Mouse (Mus musculus) heart, embryonic 11.5 days (tissue): ENCODE data around the gene Pnkp. TPM values are rescaled to one million over a fixed set of nuclear protein-coding genes. Genes with fewer than 3 reads are reported as not detected.

Source experiments
- ATAC-seq: fragments of 200-750 bp; cut with Nextera tagmentation; replicated peaks from 2 replicates; pipeline ENCODE4 v1.8.0; 2017; ENCODE audit warnings: moderate library complexity; ENCODE audit not compliant: insufficient number of reproducible peaks, low FRiP score, low TSS enrichment
- H3K27ac ChIP-seq: fragments of 300-500 bp; sonication (generic); 2 replicates; pipeline ENCODE4 v1.5.1; 2014; ENCODE audit warnings: mild to moderate bottlenecking, low read depth, low read length
- H3K27me3 ChIP-seq: fragments of 300-500 bp; sonication (generic); 2 replicates; pipeline ENCODE4 v1.6.1; 2014; ENCODE audit warnings: mild to moderate bottlenecking, low read length, mixed read lengths; ENCODE audit not compliant: control insufficient read depth, insufficient read depth
- H3K36me3 ChIP-seq: fragments of 300-500 bp; sonication (generic); 2 replicates; pipeline ENCODE4 v1.6.1; 2014; ENCODE audit warnings: mild to moderate bottlenecking, low read length, moderate library complexity, mixed read lengths; ENCODE audit not compliant: control insufficient read depth, insufficient read depth
- H3K4me1 ChIP-seq: fragments of 300-500 bp; sonication (generic); 2 replicates; pipeline ENCODE4 v1.6.1; 2014; ENCODE audit warnings: low read length; ENCODE audit not compliant: control insufficient read depth, insufficient read depth
- H3K4me2 ChIP-seq: fragments of 300-500 bp; sonication (generic); 2 replicates; pipeline ENCODE4 v1.6.1; 2014; ENCODE audit warnings: mild to moderate bottlenecking, moderate library complexity
- H3K4me3 ChIP-seq: fragments of 300-500 bp; sonication (generic); 2 replicates; pipeline ENCODE4 v1.5.1; 2014; ENCODE audit warnings: low read depth, low read length
- H3K9ac ChIP-seq: fragments of 300-500 bp; sonication (generic); 2 replicates; pipeline ENCODE4 v1.6.1; 2014; ENCODE audit warnings: mild to moderate bottlenecking, low read depth, low read length, moderate library complexity
- H3K9me3 ChIP-seq: fragments of 300-500 bp; sonication (generic); replicated peaks from 2 replicates; pipeline ENCODE4 v1.6.1; 2016; ENCODE audit warnings: low read length; ENCODE audit not compliant: control insufficient read depth
- WGBS: fragments of 180-500 bp; shearing (Covaris S2); extraction: QIAGEN DNeasy Blood & Tissue Kit; methylation state at CpG from one replicate; pipeline ENCODE4 v1.1.7; 2014; ENCODE audit not compliant: insufficient replicate concordance; 5-methylcytosine and 5-hydroxymethylcytosine counted together
- polyA plus RNA-seq: library from polyadenylated mRNA; unstranded; fragments of >200 nt; fragmentation: Nextera tagmentation; extraction: Ambion mirVana; gene quantifications from 2 replicates; pipeline ENCODE4 v1.2.1, GENCODE M21; 2014

Pnkp gene
- polyA plus RNA-seq, 1 experiment from 2014 or later: 18.9 TPM

GRCm38 (mm10) chr7:44820525-44820924, 36.4 kb upstream of the Pnkp start:
- no peaks in the 10 kb centered on the region for H3K36me3 ChIP-seq
- H3K4me3 ChIP-seq: no peak overlapping the region
- no peaks in the 10 kb centered on the region for H3K27me3 ChIP-seq
- no peak overlapping the region for H3K27ac ChIP-seq
- no peak overlapping the region for H3K9ac ChIP-seq
- H3K4me2 ChIP-seq: no peak overlapping the region
- no peaks in the 10 kb centered on the region for H3K9me3 ChIP-seq
- ATAC-seq: no peak
- peaks cover 44% of the 10 kb centered on the region for H3K4me1 ChIP-seq
- 75% methylated on average over 3 of the region's 3 CpGs for WGBS

GRCm38 (mm10) chr7:44821666-44822448, 35.1 kb upstream of the Pnkp start:
- Histone ChIP-seq H3K36me3 (no peaks in the 10 kb centered on the region), H3K27me3 (no peaks in the 10 kb centered on the region), H3K9me3 (no peaks in the 10 kb centered on the region), H3K4me2 (no peak overlapping the region), H3K4me1 (peaks cover 48% of the 10 kb centered on the region), H3K9ac (no peak overlapping the region), H3K4me3 (no peak overlapping the region), H3K27ac (no peak overlapping the region)
- 84% methylated on average over 7 of the region's 7 CpGs for WGBS
- ATAC-seq: no peak

DNA sequence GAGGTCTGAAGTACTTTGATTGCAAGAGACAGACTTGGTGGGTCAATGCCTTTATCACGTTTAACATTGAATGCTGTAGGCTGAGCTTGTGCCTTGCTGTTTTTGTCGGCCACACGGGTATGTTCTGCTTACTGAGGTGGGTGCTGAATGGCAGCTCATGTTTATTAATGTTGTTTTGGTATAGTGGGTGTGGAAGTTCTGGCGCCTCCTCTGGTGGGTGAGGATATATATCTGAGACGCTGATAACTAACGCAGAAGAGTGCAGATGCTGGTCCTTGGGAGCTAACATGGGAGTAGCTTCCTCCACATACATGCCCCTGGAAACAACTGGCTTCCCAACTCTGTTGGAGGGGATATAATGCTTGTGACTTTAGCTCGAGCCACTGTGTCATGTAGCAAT, 33.5 kb upstream of the Pnkp start:
- H3K4me1 ChIP-seq: peaks cover 39% of the 10 kb centered on the region
- H3K36me3 ChIP-seq: peaks cover 1% of the 10 kb centered on the region; the same call in 1 of the 2 replicates
- no peak overlapping the region for H3K9ac ChIP-seq
- H3K9me3 ChIP-seq: no peaks in the 10 kb centered on the region
- no peak overlapping the region for H3K27ac ChIP-seq
- WGBS: 49% methylated on average over 7 of the region's 7 CpGs
- no peak overlapping the region for H3K4me2 ChIP-seq
- H3K27me3 ChIP-seq: no peaks in the 10 kb centered on the region
- no peak for ATAC-seq
- H3K4me3 ChIP-seq: no peak overlapping the region

- no peak overlapping the region for H3K4me3 ChIP-seq
- H3K4me2 ChIP-seq: no peak overlapping the region
- no peak overlapping the region for H3K27ac ChIP-seq
- H3K4me1 ChIP-seq: peaks cover 25% of the 10 kb centered on the region
- no peak for ATAC-seq
- 22% methylated on average over 3 of the region's 3 CpGs for WGBS
- no peaks in the 10 kb centered on the region for H3K27me3 ChIP-seq
- H3K9me3 ChIP-seq: no peaks in the 10 kb centered on the region
- H3K36me3 ChIP-seq: peaks cover 16% of the 10 kb centered on the region
- H3K9ac ChIP-seq: no peak overlapping the region
Observed at GRCm38 (mm10) chr7:44824872-44825271, 32.1 kb upstream of the Pnkp start.

GRCm38 (mm10) chr7:44826771-44827170, 30.2 kb upstream of the Pnkp start:
- no peak overlapping the region for H3K27ac ChIP-seq
- H3K4me2 ChIP-seq: no peak overlapping the region
- H3K4me3 ChIP-seq: no peak overlapping the region
- H3K4me1 ChIP-seq: peaks cover 20% of the 10 kb centered on the region
- no peak overlapping the region for H3K9ac ChIP-seq
- no peak for ATAC-seq
- H3K36me3 ChIP-seq: peaks cover 32% of the 10 kb centered on the region
- H3K27me3 ChIP-seq: no peaks in the 10 kb centered on the region
- no peaks in the 10 kb centered on the region for H3K9me3 ChIP-seq
- WGBS: 89% methylated on average over 3 of the region's 3 CpGs

GRCm38 (mm10) chr7:44828706-44829105, 28.2 kb upstream of the Pnkp start:
- Histone ChIP-seq H3K4me3 (no peak overlapping the region), H3K4me1 (peaks cover 13% of the 10 kb centered on the region), H3K27ac (no peak overlapping the region), H3K9ac (no peak overlapping the region), H3K9me3 (no peaks in the 10 kb centered on the region), H3K27me3 (no peaks in the 10 kb centered on the region), H3K4me2 (no peak overlapping the region), H3K36me3 (peaks cover 37% of the 10 kb centered on the region)
- WGBS: 93% methylated on average over 5 of the region's 5 CpGs
- ATAC-seq: no peak

DNA sequence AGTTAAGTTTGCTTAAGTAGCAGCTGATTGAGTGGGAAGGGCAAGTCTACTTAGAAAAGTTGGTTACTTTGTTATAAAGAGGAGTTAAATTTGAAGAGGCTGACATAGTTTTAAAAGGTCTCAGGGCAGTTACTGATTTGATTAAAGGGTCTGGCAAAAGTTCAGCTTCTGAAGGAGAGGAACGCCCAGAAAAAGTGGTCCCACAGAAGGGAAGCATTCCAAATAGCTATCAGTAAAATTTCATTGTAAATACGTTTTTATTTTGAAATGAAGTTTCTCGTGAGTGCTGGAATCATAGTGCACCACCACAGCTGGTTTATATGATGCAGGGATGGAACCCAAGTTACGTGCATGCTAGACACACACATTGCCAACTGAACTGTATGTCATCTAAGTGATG, 24.2 kb upstream of the Pnkp start:
- Histone ChIP-seq H3K27ac (no peak overlapping the region), H3K4me2 (no peak overlapping the region), H3K9me3 (no peaks in the 10 kb centered on the region), H3K36me3 (peaks cover 37% of the 10 kb centered on the region), H3K4me3 (no peak overlapping the region), H3K27me3 (no peaks in the 10 kb centered on the region), H3K9ac (no peak overlapping the region), H3K4me1 (0 out of 2 replicates have a peak, but pooled peaks cover 2% of the 10 kb centered on the region)
- ATAC-seq: no peak
- 79% methylated on average over 4 of the region's 4 CpGs for WGBS

- no peak overlapping the region for H3K27ac ChIP-seq
- H3K9ac ChIP-seq: no peak overlapping the region
- 88% methylated on average over 1 of the region's 1 CpGs for WGBS
- peaks cover 12% of the 10 kb centered on the region for H3K4me1 ChIP-seq
- no peaks in the 10 kb centered on the region for H3K9me3 ChIP-seq
- H3K4me3 ChIP-seq: no peak overlapping the region
- H3K4me2 ChIP-seq: no peak overlapping the region
- peaks cover 11% of the 10 kb centered on the region for H3K27me3 ChIP-seq
- ATAC-seq: no peak
- peaks cover 14% of the 10 kb centered on the region for H3K36me3 ChIP-seq
Observed at GRCm38 (mm10) chr7:44835373-44836015, 21.4 kb upstream of the Pnkp start.
